Mouse (Mus musculus): ENCODE data around the gene Kcnk5. TPM values are rescaled to one million over a fixed set of nuclear protein-coding genes. Genes with fewer than 3 reads are reported as not detected.

The Kcnk5 gene
- total RNA-seq, 2 experiments from 2014 or later: 0.42 to 0.57 TPM

DNA sequence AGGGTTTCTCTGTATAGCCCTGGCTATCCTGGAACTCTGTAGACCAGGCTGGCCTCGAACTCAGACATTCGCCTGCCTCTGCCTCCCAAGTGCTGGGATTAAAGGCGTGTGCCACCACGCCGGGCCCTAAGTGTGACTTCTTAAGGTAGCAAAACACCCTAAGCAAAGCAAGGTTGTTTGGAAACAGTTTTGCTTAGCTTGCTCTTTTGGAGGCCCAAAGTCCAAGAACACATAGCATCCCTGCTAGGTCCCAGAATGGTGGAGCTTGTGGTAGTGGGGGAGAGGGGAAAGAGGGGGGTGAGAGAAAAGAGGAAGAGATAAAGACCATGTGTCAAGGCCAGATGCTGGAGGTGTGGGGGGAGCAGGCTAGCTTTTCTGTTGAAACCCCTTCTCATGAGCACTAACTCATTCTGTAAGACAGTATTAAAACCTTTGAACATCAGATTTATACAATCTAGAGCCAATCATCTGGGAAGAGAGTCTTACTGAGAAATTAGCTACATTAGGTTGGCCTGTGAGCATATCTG, 21.1 kb upstream of the Kcnk5 start:
- DNase-seq (ENCODE audit: extremely low spot score in 1 of 2, low spot score in 1 of 2): no peak

GRCm38 (mm10) chr14:20201066-20201683, 19.6 kb upstream of the Kcnk5 start:
- no peak for DNase-seq (ENCODE audit: extremely low spot score in 1 of 2, low spot score in 1 of 2)

DNA sequence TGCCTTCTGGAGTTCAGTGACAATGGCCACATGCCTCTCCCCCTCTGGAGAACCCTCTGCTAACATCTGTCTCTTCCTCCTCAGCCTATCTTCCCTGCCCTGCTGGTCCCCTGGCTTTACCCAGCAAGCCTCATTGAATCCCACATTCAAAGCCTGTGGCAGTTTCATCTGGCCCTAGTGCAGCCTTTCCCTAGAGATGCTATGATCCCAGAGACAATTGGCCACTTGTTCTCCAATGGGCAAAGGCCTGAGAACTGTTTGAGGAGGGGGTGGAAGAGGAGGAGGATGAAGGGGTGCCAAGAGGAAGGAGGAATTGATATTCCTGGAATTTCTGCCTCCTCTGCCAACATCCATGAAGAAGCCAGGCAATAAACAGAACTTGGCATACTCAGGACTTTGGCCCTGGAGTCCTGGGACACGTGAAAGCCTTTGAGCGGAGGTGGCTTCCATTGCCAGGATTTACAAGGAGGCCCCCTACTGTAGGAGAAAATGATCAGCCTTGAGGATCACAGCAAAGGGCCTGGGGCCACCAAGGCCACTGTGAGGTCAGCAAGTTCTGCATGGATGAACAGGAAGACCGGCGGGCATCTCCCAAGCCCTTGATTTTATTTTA, 11.6 kb upstream of the Kcnk5 start:
- DNase-seq (ENCODE audit: extremely low spot score in 1 of 2, low spot score in 1 of 2): no peak

DNA sequence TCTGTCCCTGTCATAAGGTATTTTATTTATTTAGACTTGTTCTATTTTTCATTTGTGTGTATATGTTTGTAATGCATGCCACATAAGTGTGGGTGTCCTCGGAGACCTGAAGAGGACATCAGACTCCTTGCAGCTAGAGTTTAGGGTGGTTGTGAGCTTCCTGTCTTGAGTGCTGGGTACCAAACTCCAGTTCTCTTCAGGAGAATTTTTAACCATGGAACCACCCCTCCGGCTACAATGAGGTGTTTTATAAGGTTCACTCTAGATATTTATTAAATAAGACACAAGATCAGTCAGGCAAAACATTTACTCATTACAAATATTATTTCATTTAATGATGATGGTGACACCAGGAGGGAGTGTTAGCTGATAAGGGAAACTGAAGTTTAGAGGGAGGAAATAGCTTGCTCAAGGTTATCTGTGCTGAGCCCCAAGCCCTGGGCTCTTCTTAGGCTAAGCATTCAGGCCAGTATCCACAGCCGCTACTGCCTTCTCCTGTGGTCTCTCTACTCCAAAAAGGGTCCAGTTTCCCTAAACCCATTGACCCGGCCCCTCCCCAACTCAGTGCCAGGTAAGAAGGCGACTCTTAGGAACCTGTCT, 9.6 kb upstream of the Kcnk5 start:
- no peak for DNase-seq (ENCODE audit: extremely low spot score in 1 of 2, low spot score in 1 of 2)

DNA sequence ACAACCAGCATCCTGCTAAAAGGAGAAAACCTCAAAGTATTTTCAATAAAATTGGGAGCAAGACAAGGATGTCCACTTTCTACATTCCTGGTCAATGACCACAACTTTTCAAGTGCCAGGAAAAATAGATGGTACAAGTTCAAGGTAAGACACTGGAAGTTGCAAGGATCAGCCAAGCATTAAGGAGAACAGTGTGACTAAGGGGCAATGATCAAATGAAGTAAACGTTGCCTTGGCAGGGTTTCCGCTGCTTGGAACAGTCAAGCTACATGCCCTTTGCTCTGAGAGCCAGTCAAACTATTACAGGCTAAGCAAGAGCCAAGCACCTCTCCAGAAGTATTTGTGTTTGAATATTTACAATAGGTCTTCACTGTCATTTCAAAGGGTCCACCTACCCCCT, 8.1 kb upstream of the Kcnk5 start:
- DNase-seq (ENCODE audit: extremely low spot score in 1 of 2, low spot score in 1 of 2): no peak

DNA sequence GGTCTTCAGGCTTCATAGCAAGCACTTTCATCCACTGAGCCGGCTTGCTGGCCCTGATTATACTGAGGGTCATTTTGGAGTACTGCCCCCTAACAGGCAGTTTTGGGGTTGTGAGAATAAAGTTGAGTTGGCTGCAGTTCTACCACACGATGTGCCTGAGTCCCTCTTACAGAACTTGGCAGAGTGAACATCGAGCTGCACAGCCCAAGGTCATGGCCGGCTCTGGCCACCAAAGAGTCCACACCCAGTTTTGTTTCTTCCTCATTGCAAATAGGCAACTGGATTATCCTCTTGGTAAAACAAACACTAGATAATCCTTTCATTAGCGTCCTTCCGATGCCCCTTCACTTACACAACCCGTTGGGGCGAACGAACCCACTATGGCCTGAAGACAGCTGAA, 3.8 kb upstream of the Kcnk5 start:
- DNase-seq (ENCODE audit: extremely low spot score in 1 of 2, low spot score in 1 of 2): no peak

- DNase-seq (ENCODE audit: extremely low spot score in 1 of 2, low spot score in 1 of 2): no peak
Observed at GRCm38 (mm10) chr14:20183701-20184100, 2.1 kb upstream of the Kcnk5 start.

DNA sequence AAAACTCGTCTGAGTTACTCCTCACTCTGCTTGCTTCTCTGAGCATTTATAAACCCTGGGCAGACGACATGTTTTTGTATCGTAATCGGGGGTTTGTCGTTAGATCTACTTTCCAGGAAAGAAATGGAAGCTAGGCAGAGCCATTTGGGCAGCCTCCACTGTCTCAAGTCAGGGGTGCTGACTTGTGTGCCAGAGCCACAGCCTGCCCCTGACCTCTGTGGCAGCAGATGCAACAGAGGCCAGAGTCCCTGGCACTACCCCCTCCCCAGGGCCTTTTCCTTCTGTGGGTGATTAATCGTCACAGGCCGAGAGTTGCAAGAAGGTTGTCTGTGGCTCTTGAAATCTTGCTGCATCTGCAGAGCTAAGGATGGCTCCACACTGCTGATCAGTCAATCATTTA, 987 bp upstream of the Kcnk5 start:
- DNase-seq (ENCODE audit: extremely low spot score in 1 of 2, low spot score in 1 of 2): no peak

- no peak for DNase-seq (ENCODE audit: extremely low spot score in 1 of 2, low spot score in 1 of 2)
Observed at GRCm38 (mm10) chr14:20180751-20181162, 852 bp downstream of the Kcnk5 start.

DNA sequence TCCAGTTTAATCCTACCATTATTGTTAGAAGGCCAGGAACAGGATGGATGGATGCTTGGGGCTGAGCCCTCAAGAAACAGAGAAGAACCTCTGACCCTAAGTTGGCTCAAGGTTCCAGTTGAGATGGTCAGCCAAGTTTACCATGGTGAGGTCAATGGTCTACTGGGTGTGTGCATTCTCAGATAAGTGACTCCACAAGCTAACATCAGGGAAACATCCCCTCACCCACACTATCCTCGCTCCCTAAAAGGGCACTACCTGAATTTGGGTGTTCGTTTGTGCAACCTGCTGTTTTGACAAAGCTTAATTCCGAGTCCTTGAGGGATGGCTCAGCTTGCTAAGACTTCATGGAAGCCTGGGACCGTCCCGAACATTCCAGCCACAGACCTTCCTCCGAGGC, 1.3 kb downstream of the Kcnk5 start:
- DNase-seq (ENCODE audit: extremely low spot score in 1 of 2, low spot score in 1 of 2): no peak

- DNase-seq (ENCODE audit: extremely low spot score in 1 of 2, low spot score in 1 of 2): no peak
Observed at GRCm38 (mm10) chr14:20179731-20180280, 1.8 kb downstream of the Kcnk5 start.

DNA sequence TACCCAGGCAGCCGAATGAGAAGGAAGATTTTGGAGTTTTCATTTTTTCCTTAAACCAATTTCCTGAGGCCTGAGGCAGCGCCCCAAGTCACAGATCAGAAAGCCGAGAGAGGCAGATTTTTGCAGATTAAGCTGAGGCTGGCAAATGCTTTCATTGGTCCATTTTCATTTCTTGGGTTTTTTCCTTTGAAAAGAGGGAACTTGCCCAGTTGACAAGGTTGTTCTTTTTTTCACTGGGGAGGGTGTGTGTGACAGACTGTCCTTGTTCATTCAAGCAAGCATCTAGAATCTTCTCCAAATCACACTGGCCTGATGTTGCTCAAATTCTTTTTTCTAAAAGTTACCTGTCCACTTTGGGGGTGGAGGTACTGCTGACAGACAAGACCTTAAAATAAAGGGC, 2.5 kb downstream of the Kcnk5 start:
- no peak for DNase-seq (ENCODE audit: extremely low spot score in 1 of 2, low spot score in 1 of 2)

DNA sequence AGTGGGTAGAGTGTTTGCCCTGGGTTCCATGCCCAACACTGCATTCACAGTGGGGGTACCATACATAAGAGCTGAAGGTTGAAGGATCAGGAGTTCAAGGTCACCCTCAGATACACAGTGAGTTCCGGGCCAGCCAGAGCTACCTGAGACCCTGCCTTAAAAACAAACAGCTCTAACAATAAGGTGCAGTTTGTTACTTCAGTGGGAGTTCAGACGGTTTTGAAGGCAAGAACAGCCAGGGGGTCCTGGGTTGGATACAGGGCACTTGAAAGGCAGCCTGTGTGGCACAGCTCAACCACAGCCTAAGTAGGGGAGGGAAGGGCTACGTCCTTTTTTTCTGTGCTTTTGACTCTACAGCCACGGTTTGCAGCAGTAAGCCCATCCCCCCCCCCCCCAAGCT, 3.0 kb downstream of the Kcnk5 start:
- DNase-seq (ENCODE audit: extremely low spot score in 1 of 2, low spot score in 1 of 2): no peak

- no peak for DNase-seq (ENCODE audit: extremely low spot score in 1 of 2, low spot score in 1 of 2)
Observed at GRCm38 (mm10) chr14:20177494-20178123, 4.0 kb downstream of the Kcnk5 start.

DNA sequence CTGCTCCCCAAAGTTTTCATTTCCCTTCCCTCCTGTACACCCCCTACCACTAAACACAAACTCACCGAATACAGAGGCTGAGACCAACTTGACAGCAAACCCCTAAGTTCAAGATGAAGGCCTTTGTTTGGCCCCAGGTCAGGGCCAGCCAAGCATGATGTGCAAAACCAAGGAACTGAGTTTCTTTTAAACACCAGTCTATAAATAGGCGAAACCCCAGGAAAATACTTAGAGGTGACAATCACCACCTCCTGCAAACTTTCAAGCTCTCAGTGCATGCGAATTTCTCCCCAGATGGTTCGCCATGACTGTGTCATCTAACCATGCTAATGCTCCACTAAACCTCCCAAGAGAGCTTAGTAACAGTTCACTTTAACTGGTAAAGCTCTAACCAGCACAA, 5.9 kb downstream of the Kcnk5 start:
- no peak for DNase-seq (ENCODE audit: extremely low spot score in 1 of 2, low spot score in 1 of 2)

GRCm38 (mm10) chr14:20175114-20175513, 6.5 kb downstream of the Kcnk5 start:
- DNase-seq (ENCODE audit: extremely low spot score in 1 of 2, low spot score in 1 of 2): no peak

DNA sequence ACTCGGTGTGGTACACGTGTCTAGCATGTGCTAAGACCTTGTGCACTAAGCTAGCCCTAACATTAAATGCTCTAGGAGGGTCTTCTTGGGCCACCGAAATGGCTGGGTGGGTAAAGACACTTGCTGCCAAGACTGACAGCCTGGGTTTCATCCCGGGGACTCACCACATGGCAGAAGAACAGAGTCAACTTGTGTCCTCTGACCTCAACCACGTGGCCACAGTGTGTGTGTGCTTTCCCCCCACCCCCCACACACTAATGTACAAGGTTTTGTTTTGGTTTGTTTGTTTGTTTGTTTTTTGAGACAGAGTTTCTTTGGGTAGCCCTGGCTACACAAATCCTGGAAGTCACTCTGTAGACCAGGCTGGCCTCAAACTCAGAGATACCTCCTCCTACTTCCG, 6.9 kb downstream of the Kcnk5 start:
- DNase-seq (ENCODE audit: extremely low spot score in 1 of 2, low spot score in 1 of 2): no peak

DNA sequence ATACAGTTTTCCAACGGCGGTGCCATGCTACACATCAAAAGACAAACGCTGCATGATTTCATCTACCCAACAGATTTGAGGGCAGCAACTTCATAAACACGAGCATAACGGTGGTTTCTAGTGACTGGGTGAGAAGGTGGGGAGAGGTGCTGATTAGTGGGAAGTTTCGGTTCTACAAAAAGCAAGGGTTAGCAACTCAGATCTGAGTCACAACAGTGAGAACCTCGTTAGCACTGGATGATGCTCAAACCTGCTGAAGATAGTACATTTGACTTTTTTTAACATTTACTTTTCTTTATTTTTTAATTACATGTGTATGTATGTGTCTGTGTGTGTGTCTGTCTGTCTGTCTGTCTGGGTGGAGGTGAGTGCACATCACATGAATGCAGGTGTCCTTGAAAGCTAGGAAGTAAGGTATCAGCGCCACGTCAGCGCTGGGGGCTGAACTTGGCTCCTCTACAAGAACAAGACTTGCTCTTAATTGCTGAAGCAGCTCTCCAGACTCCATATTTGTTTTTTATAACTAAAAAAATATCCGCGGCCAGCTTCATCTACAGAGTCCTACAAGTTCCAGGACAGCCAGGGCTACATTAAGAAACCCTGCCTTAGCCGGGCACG, 7.6 kb downstream of the Kcnk5 start:
- DNase-seq (ENCODE audit: extremely low spot score in 1 of 2, low spot score in 1 of 2): no peak

- DNase-seq (ENCODE audit: extremely low spot score in 1 of 2, low spot score in 1 of 2): no peak
Observed at GRCm38 (mm10) chr14:20172924-20173323, 8.7 kb downstream of the Kcnk5 start.

GRCm38 (mm10) chr14:20172509-20172908, 9.1 kb downstream of the Kcnk5 start:
- DNase-seq (ENCODE audit: extremely low spot score in 1 of 2, low spot score in 1 of 2): no peak

DNA sequence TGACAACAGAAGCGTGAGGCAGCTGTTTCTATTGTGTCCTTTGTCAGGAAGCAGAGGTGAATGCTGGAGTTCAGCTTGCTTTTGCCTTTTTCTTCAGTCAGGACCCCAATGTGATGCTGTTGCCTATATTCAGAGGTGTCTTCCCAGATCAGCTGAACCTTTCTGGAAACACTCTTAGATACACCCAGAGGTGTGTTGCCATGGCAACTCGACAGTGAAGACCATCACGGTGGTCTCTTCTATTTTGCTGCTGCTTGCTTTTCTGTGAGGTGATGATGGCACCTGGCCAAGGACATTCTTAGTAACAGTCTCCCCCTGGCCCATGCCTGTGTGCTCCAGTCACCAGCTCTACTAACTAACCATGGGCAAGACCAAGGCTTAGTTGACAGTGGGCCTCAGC, 9.8 kb downstream of the Kcnk5 start:
- no peak for DNase-seq (ENCODE audit: extremely low spot score in 1 of 2, low spot score in 1 of 2)
